Mouse (Mus musculus): ENCODE measurements around the gene Hnrnpa3.

- TF ChIP-seq CTCF (IDR thresholded peaks at IDR 0.05; ENCODE audit: insufficient read depth, low read length) (no peak), POLR2A (IDR thresholded peaks at IDR 0.05; ENCODE audit: borderline replicate concordance, extremely low read depth, low read depth, low read length) (no peak)
These were observed 20.9 kb downstream of the Hnrnpa3 start for GRCm38 (mm10) chr2:75679947-75680346.

Measured in lung, adult 2 months (tissue).